Mouse (Mus musculus) CH12.LX (cell line): Measurements from ENCODE around the gene Prr5l.

Source experiments
- BHLHE40 ChIP-seq: IDR thresholded peaks from 2 replicates; pipeline ENCODE4 v1.6.1; 2011; ENCODE audit warnings: mild to moderate bottlenecking, low read depth, low read length, improper control_type of control experiment
- ELF1 ChIP-seq: IDR thresholded peaks from 2 replicates; pipeline ENCODE4 v1.6.1; 2014; ENCODE audit warnings: low read depth, mild to moderate bottlenecking, inconsistent platforms, low read length, improper control_type of control experiment
- EP300 ChIP-seq: IDR thresholded peaks from 2 replicates; pipeline ENCODE4 v1.6.1; 2011; ENCODE audit warnings: low read length, improper control_type of control experiment
- GABPA ChIP-seq: IDR thresholded peaks from 2 replicates; pipeline ENCODE4 v1.6.1; 2012; ENCODE audit warnings: low read depth, low read length, improper control_type of control experiment, inconsistent platforms; ENCODE audit not compliant: insufficient replicate concordance
- MEF2A ChIP-seq: IDR thresholded peaks from 2 replicates; pipeline ENCODE4 v1.6.1; 2014; ENCODE audit warnings: low read depth, mild to moderate bottlenecking, inconsistent platforms, low read length, improper control_type of control experiment, borderline replicate concordance
- NRF1 ChIP-seq: IDR thresholded peaks from 2 replicates; pipeline ENCODE4 v1.6.1; 2014; ENCODE audit warnings: low read depth, mild to moderate bottlenecking, inconsistent platforms, low read length, improper control_type of control experiment, moderate library complexity
- POLR2A ChIP-seq: IDR thresholded peaks from 2 replicates; pipeline ENCODE4 v1.6.1; 2011; ENCODE audit warnings: low read depth, mild to moderate bottlenecking, improper control_type of control experiment, low read length
- POLR2AphosphoS2 ChIP-seq: IDR thresholded peaks from 2 replicates; pipeline ENCODE4 v1.6.1; 2011; ENCODE audit warnings: low read depth, low read length, improper control_type of control experiment
- USF1 ChIP-seq: IDR thresholded peaks from 2 replicates; pipeline ENCODE4 v1.6.1; 2014; ENCODE audit warnings: low read depth, mild to moderate bottlenecking, inconsistent platforms, low read length, improper control_type of control experiment
- USF2 ChIP-seq: conservative IDR thresholded peaks from 2 replicates; pipeline ENCODE4 v1.6.1; 2011; ENCODE audit warnings: low read depth, low read length, improper control_type of control experiment

- TF ChIP-seq POLR2AphosphoS2 = no peak
- TF ChIP-seq USF1 = no peak
- TF ChIP-seq POLR2A = no peak
- TF ChIP-seq BHLHE40 = no peak
- no peak for TF ChIP-seq ELF1
- no peak for TF ChIP-seq GABPA
- no peak for TF ChIP-seq NRF1
- no peak for TF ChIP-seq USF2
- TF ChIP-seq EP300 = no peak
- no peak for TF ChIP-seq MEF2A
These were observed 127.8 kb downstream of the Prr5l start for GRCm38 (mm10) chr2:101754939-101755555.
